Mouse (Mus musculus) G1E (cell line): ENCODE data around the gene Nfkb2.

ENCODE experiments used
- CTCF ChIP-seq: IDR thresholded peaks from 2 replicates; pipeline ENCODE4 v1.5.1; 2012; ENCODE audit warnings: low read depth, low read length, inconsistent platforms, mixed read lengths
- GATA1 ChIP-seq: IDR thresholded peaks from 2 replicates; pipeline ENCODE4 v1.6.1; 2012; ENCODE audit warnings: borderline replicate concordance, low read length, inconsistent platforms, mixed read lengths
- POLR2AphosphoS5 ChIP-seq: IDR thresholded peaks from 2 replicates; pipeline ENCODE4 v1.6.1; 2012; ENCODE audit warnings: low read depth, low read length, inconsistent platforms; ENCODE audit not compliant: insufficient replicate concordance
- TAL1 ChIP-seq: conservative IDR thresholded peaks from 2 replicates; pipeline ENCODE4 v1.6.1; 2012; ENCODE audit warnings: low read depth, low read length, inconsistent platforms, mixed read lengths

GRCm38 (mm10) chr19:46306751-46307289 lies 2.7 kb downstream of the Nfkb2 start:
- TF ChIP-seq TAL1 = no peak
- no peak for TF ChIP-seq CTCF
- no peak for TF ChIP-seq GATA1
- TF ChIP-seq POLR2AphosphoS5 = no peak
